Mouse (Mus musculus) frontal cortex, postnatal 25 days (tissue): ENCODE measurements around the gene Smpdl3b.
"Not testable (repeated sequence)": the region's sequence is repeated elsewhere in the genome, so short reads cannot be mapped to it uniquely, and the experiment has no call there.

Experiments
- DNase-seq, 2 experiments: peaks; one replicate each; pipeline ENCODE4 v3.0.0; 2022; ENCODE audit warnings: low spot score in 2 of 2

The Smpdl3b gene

GRCm38 (mm10) chr4:132778562-132779201, 21.6 kb upstream of the Smpdl3b start:
- no peak for DNase-seq

- DNase-seq, result peak; percentile 74 to 83
Observed at GRCm38 (mm10) chr4:132776764-132777163, 19.7 kb upstream of the Smpdl3b start.

- no peak for DNase-seq
Observed at GRCm38 (mm10) chr4:132774905-132775304, 17.9 kb upstream of the Smpdl3b start.

- DNase-seq, result no peak
Observed at GRCm38 (mm10) chr4:132771776-132772175, 14.7 kb upstream of the Smpdl3b start.

GRCm38 (mm10) chr4:132767914-132768876, 11.1 kb upstream of the Smpdl3b start, which contains the start of gene Rpa2:
Gene Rpa2, plus strand, starts transcription at chr4:132768332.
- peak; percentile 97 to 99 for DNase-seq

- DNase-seq, result not testable (repeated sequence)
Observed at GRCm38 (mm10) chr4:132763125-132763524, 6.1 kb upstream of the Smpdl3b start.

GRCm38 (mm10) chr4:132762602-132763001, 5.5 kb upstream of the Smpdl3b start:
- DNase-seq, result no peak

GRCm38 (mm10) chr4:132760296-132760695, 3.2 kb upstream of the Smpdl3b start:
- DNase-seq, result no peak

- DNase-seq, result no peak
Observed at GRCm38 (mm10) chr4:132757633-132758351, 740 bp upstream of the Smpdl3b start.

GRCm38 (mm10) chr4:132752992-132753391, 4.1 kb downstream of the Smpdl3b start:
- no peak for DNase-seq

GRCm38 (mm10) chr4:132749258-132749982, 7.6 kb downstream of the Smpdl3b start:
- no peak for DNase-seq

GRCm38 (mm10) chr4:132748778-132749177, 8.3 kb downstream of the Smpdl3b start:
- DNase-seq, result no peak

GRCm38 (mm10) chr4:132747664-132748259, 9.3 kb downstream of the Smpdl3b start:
- DNase-seq, result no peak

GRCm38 (mm10) chr4:132746911-132747517, 10.0 kb downstream of the Smpdl3b start:
- DNase-seq, result no peak

GRCm38 (mm10) chr4:132743992-132744911, 12.8 kb downstream of the Smpdl3b start:
- peak in 1 of 2 experiments; percentile 21 for DNase-seq

GRCm38 (mm10) chr4:132741491-132741890, 15.6 kb downstream of the Smpdl3b start:
- DNase-seq, result no peak

GRCm38 (mm10) chr4:132737154-132737553, 19.9 kb downstream of the Smpdl3b start:
- not testable (repeated sequence) for DNase-seq

- no peak for DNase-seq
Observed at GRCm38 (mm10) chr4:132735894-132736293, 21.2 kb downstream of the Smpdl3b start.

- no peak for DNase-seq
Observed at GRCm38 (mm10) chr4:132735389-132735788, 21.7 kb downstream of the Smpdl3b start.
